Mouse (Mus musculus): Measurements from ENCODE around the gene Gm13178. TPM values are rescaled to one million over a fixed set of nuclear protein-coding genes. Genes with fewer than 3 reads are reported as not detected.
A peak's percentile ranks its signal among the peaks of the same experiment; 100 is the strongest.

Gm13178 gene
- not detected in 2 replicates for polyA plus RNA-seq (2014; fragmentation: Nextera tagmentation; extraction: Ambion mirVana)

GRCm38 (mm10) chr4:144721304-144721703, at the start of gene Gm13178:
TSS of gene Gm13178 (minus strand) at chr4:144721404.
- Histone ChIP-seq H3K4me3 (replicated peaks; ENCODE audit: low read depth, low read length) (no peak within 1 kb of the TSS), H3K27me3 (ENCODE audit: control insufficient read depth, insufficient read depth, low read length) (no peaks in the 10 kb centered on the region), H3K4me2 (ENCODE audit: low read length) (no peak within 1 kb of the TSS), H3K9ac (replicated peaks; ENCODE audit: low read length) (no peak within 1 kb of the TSS), H3K4me1 (ENCODE audit: control insufficient read depth, insufficient read depth, low read length) (no peaks in the 10 kb centered on the region), H3K9me3 (ENCODE audit: control insufficient read depth, low read length) (peaks cover 15% of the 10 kb centered on the region), H3K27ac (replicated peaks; ENCODE audit: low read depth, low read length) (no peak within 1 kb of the TSS), H3K36me3 (ENCODE audit: control insufficient read depth, insufficient read depth, low read length) (no peaks in the 10 kb centered on the region)
- ATAC-seq (ENCODE audit: low FRiP score, low TSS enrichment): no peak
- 89% methylated on average over 1 of the region's 1 CpGs for WGBS
- DNase-seq: no peak

GRCm38 (mm10) chr4:144765722-144766121, 44.5 kb upstream of the Gm13178 start:
- H3K9ac ChIP-seq (replicated peaks; ENCODE audit: low read length): no peak overlapping the region
- H3K27me3 ChIP-seq (ENCODE audit: control insufficient read depth, insufficient read depth, low read length): no peaks in the 10 kb centered on the region
- H3K4me1 ChIP-seq (ENCODE audit: control insufficient read depth, insufficient read depth, low read length): no peaks in the 10 kb centered on the region
- H3K4me3 ChIP-seq (replicated peaks; ENCODE audit: low read depth, low read length): no peak overlapping the region
- no peaks in the 10 kb centered on the region for H3K36me3 ChIP-seq (ENCODE audit: control insufficient read depth, insufficient read depth, low read length)
- no peak overlapping the region for H3K4me2 ChIP-seq (ENCODE audit: low read length)
- no peaks in the 10 kb centered on the region for H3K9me3 ChIP-seq (ENCODE audit: control insufficient read depth, low read length)
- H3K27ac ChIP-seq (replicated peaks; ENCODE audit: low read depth, low read length): no peak overlapping the region
- ATAC-seq (ENCODE audit: low FRiP score, low TSS enrichment) (no peak), DNase-seq (peak; percentile 43)
- 48% methylated on average over 2 of the region's 2 CpGs for WGBS

GRCm38 (mm10) chr4:144749139-144749538, 27.9 kb upstream of the Gm13178 start:
- H3K9me3 ChIP-seq (ENCODE audit: control insufficient read depth, low read length): 0 out of 2 replicates have a peak, but pooled peaks cover 3% of the 10 kb centered on the region
- no peak overlapping the region for H3K4me3 ChIP-seq (replicated peaks; ENCODE audit: low read depth, low read length)
- no peak overlapping the region for H3K27ac ChIP-seq (replicated peaks; ENCODE audit: low read depth, low read length)
- ATAC-seq (ENCODE audit: low FRiP score, low TSS enrichment) (no peak), DNase-seq (no peak)
- H3K36me3 ChIP-seq (ENCODE audit: control insufficient read depth, insufficient read depth, low read length): no peaks in the 10 kb centered on the region
- H3K27me3 ChIP-seq (ENCODE audit: control insufficient read depth, insufficient read depth, low read length): no peaks in the 10 kb centered on the region
- H3K9ac ChIP-seq (replicated peaks; ENCODE audit: low read length): no peak overlapping the region
- H3K4me1 ChIP-seq (ENCODE audit: control insufficient read depth, insufficient read depth, low read length): no peaks in the 10 kb centered on the region
- 70% methylated on average over 1 of the region's 1 CpGs for WGBS
- no peak overlapping the region for H3K4me2 ChIP-seq (ENCODE audit: low read length)

GRCm38 (mm10) chr4:144719691-144720090, 1.5 kb downstream of the Gm13178 start:
- H3K27ac ChIP-seq (replicated peaks; ENCODE audit: low read depth, low read length): no peak overlapping the region
- H3K27me3 ChIP-seq (ENCODE audit: control insufficient read depth, insufficient read depth, low read length): no peaks in the 10 kb centered on the region
- H3K9ac ChIP-seq (replicated peaks; ENCODE audit: low read length): no peak overlapping the region
- H3K36me3 ChIP-seq (ENCODE audit: control insufficient read depth, insufficient read depth, low read length): no peaks in the 10 kb centered on the region
- WGBS: 83% methylated on average over 1 of the region's 1 CpGs
- DNase-seq: no peak
- ATAC-seq (ENCODE audit: low FRiP score, low TSS enrichment): no peak
- H3K4me2 ChIP-seq (ENCODE audit: low read length): no peak overlapping the region
- no peak overlapping the region for H3K4me3 ChIP-seq (replicated peaks; ENCODE audit: low read depth, low read length)
- H3K4me1 ChIP-seq (ENCODE audit: control insufficient read depth, insufficient read depth, low read length): no peaks in the 10 kb centered on the region
- H3K9me3 ChIP-seq (ENCODE audit: control insufficient read depth, low read length): peaks cover 15% of the 10 kb centered on the region

GRCm38 (mm10) chr4:144718288-144718687, 2.9 kb downstream of the Gm13178 start:
- ATAC-seq (ENCODE audit: low FRiP score, low TSS enrichment) (peak; percentile 34; the same call in 1 of the 2 replicates), DNase-seq (no peak)
- H3K9ac ChIP-seq (replicated peaks; ENCODE audit: low read length): no peak overlapping the region
- 77% methylated on average over 1 of the region's 1 CpGs for WGBS
- H3K4me3 ChIP-seq (replicated peaks; ENCODE audit: low read depth, low read length): no peak overlapping the region
- H3K4me1 ChIP-seq (ENCODE audit: control insufficient read depth, insufficient read depth, low read length): no peaks in the 10 kb centered on the region
- peaks cover 15% of the 10 kb centered on the region for H3K9me3 ChIP-seq (ENCODE audit: control insufficient read depth, low read length)
- no peaks in the 10 kb centered on the region for H3K36me3 ChIP-seq (ENCODE audit: control insufficient read depth, insufficient read depth, low read length)
- no peak overlapping the region for H3K4me2 ChIP-seq (ENCODE audit: low read length)
- H3K27me3 ChIP-seq (ENCODE audit: control insufficient read depth, insufficient read depth, low read length): no peaks in the 10 kb centered on the region
- H3K27ac ChIP-seq (replicated peaks; ENCODE audit: low read depth, low read length): no peak overlapping the region

GRCm38 (mm10) chr4:144686268-144686667, 34.9 kb downstream of the Gm13178 start, which contains the start of gene Gm436:
TSS of gene Gm436 (minus strand) at chr4:144686368.
- Histone ChIP-seq H3K4me3 (replicated peaks; ENCODE audit: low read depth, low read length) (no peak within 1 kb of the TSS), H3K9me3 (ENCODE audit: control insufficient read depth, low read length) (0 out of 2 replicates have a peak, but pooled peaks cover 9% of the 10 kb centered on the region), H3K4me2 (ENCODE audit: low read length) (no peak within 1 kb of the TSS), H3K27ac (replicated peaks; ENCODE audit: low read depth, low read length) (no peak within 1 kb of the TSS), H3K9ac (replicated peaks; ENCODE audit: low read length) (no peak within 1 kb of the TSS), H3K36me3 (ENCODE audit: control insufficient read depth, insufficient read depth, low read length) (no peaks in the 10 kb centered on the region), H3K27me3 (ENCODE audit: control insufficient read depth, insufficient read depth, low read length) (no peaks in the 10 kb centered on the region), H3K4me1 (ENCODE audit: control insufficient read depth, insufficient read depth, low read length) (no peaks in the 10 kb centered on the region)
- ATAC-seq (ENCODE audit: low FRiP score, low TSS enrichment) (no peak), DNase-seq (no peak)
- 57% methylated on average over 2 of the region's 2 CpGs for WGBS

Other genes with a start within 250 kb of the Gm13178 start
- gene 9430007A20Rik, start 201.6 kb downstream of the Gm13178 start, polyA plus RNA-seq (2014; fragmentation: Nextera tagmentation; extraction: Ambion mirVana): not detected in 2 replicates
- gene Gm13124, start 156.3 kb downstream of the Gm13178 start, polyA plus RNA-seq (2014; fragmentation: Nextera tagmentation; extraction: Ambion mirVana): not detected in 2 replicates
- not detected in 2 replicates for gene Aadacl4, start 107.7 kb downstream of the Gm13178 start, polyA plus RNA-seq (2014; fragmentation: Nextera tagmentation; extraction: Ambion mirVana)
- gene Gm436, start 35.0 kb downstream of the Gm13178 start, polyA plus RNA-seq (2014; fragmentation: Nextera tagmentation; extraction: Ambion mirVana): not detected in 2 replicates
- not detected in 2 replicates for gene Gm438, start 65.2 kb upstream of the Gm13178 start, polyA plus RNA-seq (2014; fragmentation: Nextera tagmentation; extraction: Ambion mirVana)
- 47.1 and 51.6 TPM in 2 replicates for gene Dhrs3, start 171.4 kb upstream of the Gm13178 start, polyA plus RNA-seq (2014; fragmentation: Nextera tagmentation; extraction: Ambion mirVana)

All from midbrain, embryonic 14.5 days (tissue).